Mouse (Mus musculus) stomach, postnatal 0 days (tissue): ENCODE data around the gene Eps8. TPM values are rescaled to one million over a fixed set of nuclear protein-coding genes. Genes with fewer than 3 reads are reported as not detected.

Source experiments
- ATAC-seq: fragments of 200-750 bp; cut with Nextera tagmentation; 2 replicates; pipeline ENCODE4 v1.8.0; 2017; ENCODE audit not compliant: low FRiP score, low TSS enrichment
- DNase-seq: peaks from one replicate; pipeline ENCODE4 v3.0.0-alpha.2; 2016; ENCODE audit warnings: low spot score
- H3K27ac ChIP-seq: fragments of 300-500 bp; sonication (generic); replicated peaks from 2 replicates; pipeline ENCODE4 v1.5.1; 2014; ENCODE audit warnings: mild to moderate bottlenecking, control low read depth
- H3K27me3 ChIP-seq: fragments of 300-500 bp; sonication (generic); 2 replicates; pipeline ENCODE4 v1.6.1; 2014; ENCODE audit warnings: low read length; ENCODE audit not compliant: control insufficient read depth, insufficient read depth
- H3K36me3 ChIP-seq: fragments of 300-500 bp; sonication (generic); 2 replicates; pipeline ENCODE4 v1.6.1; 2014; ENCODE audit warnings: low read length, mixed read lengths; ENCODE audit not compliant: control insufficient read depth, insufficient read depth
- H3K4me1 ChIP-seq: fragments of 300-500 bp; sonication (generic); replicated peaks from 2 replicates; pipeline ENCODE4 v1.6.1; 2014; ENCODE audit warnings: antibody characterized with exemption; ENCODE audit not compliant: control insufficient read depth, insufficient read depth
- H3K4me2 ChIP-seq: fragments of 300-500 bp; sonication (generic); replicated peaks from 2 replicates; pipeline ENCODE4 v1.6.1; 2014; ENCODE audit warnings: low read depth, mild to moderate bottlenecking, control low read depth, moderate library complexity
- H3K4me3 ChIP-seq: fragments of 300-500 bp; sonication (generic); 2 replicates; pipeline ENCODE4 v1.5.1; 2014; ENCODE audit warnings: low read depth, low read length, control low read depth
- H3K9ac ChIP-seq: fragments of 300-500 bp; sonication (generic); 2 replicates; pipeline ENCODE4 v1.6.1; 2014; ENCODE audit warnings: mild to moderate bottlenecking, low read length, control low read depth, mixed read lengths
- H3K9me3 ChIP-seq: fragments of 300-500 bp; sonication (generic); 2 replicates; pipeline ENCODE4 v1.6.1; 2016; ENCODE audit warnings: low read length; ENCODE audit not compliant: control insufficient read depth
- CTCF ChIP-seq: IDR thresholded peaks from 2 replicates; pipeline ENCODE4 v1.5.1; 2016; ENCODE audit warnings: antibody characterized with exemption, low read depth, mild to moderate bottlenecking, moderate library complexity
- EP300 ChIP-seq: optimal IDR thresholded peaks from 2 replicates; pipeline ENCODE3; 2016; ENCODE audit warnings: antibody characterized with exemption
- WGBS: fragments of 180-500 bp; shearing (Covaris S2); extraction: QIAGEN DNeasy Blood & Tissue Kit; methylation state at CpG from one replicate; pipeline ENCODE4 v1.1.7; 2014; 5-methylcytosine and 5-hydroxymethylcytosine counted together
- polyA plus RNA-seq: library from polyadenylated mRNA; unstranded; fragments of >200 nt; fragmentation: Nextera tagmentation; extraction: Ambion mirVana; gene quantifications from 2 replicates; pipeline ENCODE4 v1.2.1, GENCODE M21; 2015

Eps8 gene
- polyA plus RNA-seq, 1 experiment from 2014 or later: 23.1 TPM

DNA sequence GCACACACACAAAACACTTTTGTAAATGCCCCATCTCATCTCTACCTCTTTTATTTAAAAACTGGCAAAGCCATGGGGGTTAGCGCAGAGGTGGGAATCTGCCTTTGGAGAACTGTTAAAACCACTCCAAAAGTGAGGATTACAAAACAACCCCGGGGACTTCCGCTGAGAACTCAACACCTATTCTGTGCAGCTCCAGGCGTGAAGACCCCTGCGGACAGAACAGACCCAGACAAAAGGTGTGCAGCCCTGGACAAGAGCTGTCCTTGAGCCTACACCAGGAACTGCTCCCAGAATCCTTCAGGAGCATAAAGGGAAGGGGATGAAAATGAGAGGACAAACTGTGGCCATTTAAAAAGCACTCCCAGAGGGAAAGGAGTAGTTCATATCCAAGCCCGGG lies 159.4 kb downstream of the Eps8 start:
- Histone ChIP-seq H3K4me3 (no peak overlapping the region), H3K9me3 (no peaks in the 10 kb centered on the region), H3K9ac (no peak overlapping the region), H3K4me2 (no peak overlapping the region), H3K27ac (no peak overlapping the region), H3K27me3 (no peaks in the 10 kb centered on the region), H3K36me3 (no peaks in the 10 kb centered on the region), H3K4me1 (no peaks in the 10 kb centered on the region)
- DNase-seq (no peak), ATAC-seq (no peak)
- WGBS: 80% methylated on average over 6 of the region's 6 CpGs
- TF ChIP-seq EP300 (no peak), CTCF (no peak)

GRCm38 (mm10) chr6:137494801-137495200 lies 159.9 kb downstream of the Eps8 start:
- no peak overlapping the region for H3K9ac ChIP-seq
- no peaks in the 10 kb centered on the region for H3K27me3 ChIP-seq
- TF ChIP-seq EP300 (no peak), CTCF (no peak)
- H3K36me3 ChIP-seq: no peaks in the 10 kb centered on the region
- no peaks in the 10 kb centered on the region for H3K9me3 ChIP-seq
- WGBS: 78% methylated on average over 1 of the region's 1 CpGs
- H3K4me3 ChIP-seq: no peak overlapping the region
- no peaks in the 10 kb centered on the region for H3K4me1 ChIP-seq
- no peak overlapping the region for H3K27ac ChIP-seq
- no peak for DNase-seq
- no peak for ATAC-seq
- no peak overlapping the region for H3K4me2 ChIP-seq

DNA sequence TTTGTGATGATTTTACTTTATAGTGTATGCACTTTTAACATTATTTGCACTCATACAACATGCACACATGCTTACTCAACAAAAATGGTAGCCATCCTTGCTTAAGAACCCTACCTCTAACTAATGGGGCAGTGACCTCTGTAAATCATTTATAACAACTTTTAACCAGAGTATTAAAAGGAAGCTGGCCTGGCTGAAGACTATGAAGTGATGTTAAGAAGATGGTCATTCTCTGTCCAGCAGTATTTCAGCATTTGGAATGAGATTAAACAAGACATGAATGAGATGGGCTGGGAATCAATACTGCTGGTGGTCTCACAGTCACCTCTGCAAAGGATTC lies 160.6 kb downstream of the Eps8 start:
- ATAC-seq: no peak
- Histone ChIP-seq H3K27me3 (no peaks in the 10 kb centered on the region), H3K4me2 (no peak overlapping the region), H3K4me3 (no peak overlapping the region), H3K9me3 (no peaks in the 10 kb centered on the region), H3K27ac (no peak overlapping the region), H3K36me3 (no peaks in the 10 kb centered on the region), H3K9ac (no peak overlapping the region), H3K4me1 (no peaks in the 10 kb centered on the region)
- no peak for TF ChIP-seq EP300
- no peak for TF ChIP-seq CTCF
- no peak for DNase-seq

DNA sequence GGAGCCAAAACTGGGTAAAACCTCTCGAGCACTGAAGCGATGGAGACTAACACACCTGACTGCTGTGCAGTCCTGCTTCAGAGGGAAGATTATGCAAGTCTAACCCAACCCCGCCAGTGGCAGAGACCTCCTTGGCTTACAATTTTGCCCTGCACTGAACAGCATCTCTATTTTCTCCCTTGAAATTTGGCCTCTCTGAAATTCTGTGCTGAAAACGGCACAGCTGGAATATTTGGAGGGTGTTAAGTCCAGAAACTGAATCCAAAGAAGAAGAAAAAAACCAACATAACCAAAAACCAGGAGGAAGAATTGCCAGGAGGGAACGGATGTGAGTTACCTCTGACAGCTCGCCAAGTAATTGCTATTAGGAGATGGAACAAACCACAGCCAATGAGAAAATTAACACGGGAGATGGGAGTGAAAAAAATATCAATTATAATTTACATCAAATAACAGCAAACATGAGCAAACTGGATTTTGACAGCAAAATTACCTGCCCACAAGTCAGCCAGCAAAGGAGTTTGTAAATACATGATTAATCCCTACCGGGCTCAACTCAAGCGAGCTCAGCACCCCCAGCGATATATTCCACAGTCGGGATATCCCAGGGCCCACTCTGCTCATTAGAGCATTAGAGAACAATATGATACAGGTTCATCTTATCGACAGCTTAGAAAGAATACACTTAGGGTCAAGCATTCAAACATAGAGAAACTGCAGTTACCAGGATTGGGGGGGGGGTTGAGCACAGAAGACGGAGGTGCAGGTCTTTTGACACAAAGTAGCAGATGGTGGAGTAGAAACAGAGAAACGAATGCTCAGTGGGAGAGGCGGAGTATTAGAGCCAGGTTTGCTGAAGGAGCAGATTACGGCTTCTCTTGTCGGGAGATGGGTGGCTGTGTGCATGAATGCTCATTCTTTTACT lies 161.2 kb downstream of the Eps8 start:
- Histone ChIP-seq H3K27ac (no peak overlapping the region), H3K36me3 (no peaks in the 10 kb centered on the region), H3K27me3 (no peaks in the 10 kb centered on the region), H3K4me2 (no peak overlapping the region), H3K9me3 (no peaks in the 10 kb centered on the region), H3K9ac (no peak overlapping the region), H3K4me1 (no peaks in the 10 kb centered on the region), H3K4me3 (no peak overlapping the region)
- ATAC-seq: no peak
- WGBS: 78% methylated on average over 17 of the region's 17 CpGs
- DNase-seq: no peak
- TF ChIP-seq CTCF (no peak), EP300 (no peak)

- Histone ChIP-seq H3K4me1 (no peaks in the 10 kb centered on the region), H3K27me3 (no peaks in the 10 kb centered on the region), H3K27ac (no peak overlapping the region), H3K9me3 (no peaks in the 10 kb centered on the region), H3K4me2 (no peak overlapping the region), H3K36me3 (no peaks in the 10 kb centered on the region), H3K4me3 (no peak overlapping the region), H3K9ac (no peak overlapping the region)
- WGBS: 84% methylated on average over 4 of the region's 4 CpGs
- TF ChIP-seq EP300: no peak
- TF ChIP-seq CTCF: no peak
- DNase-seq (no peak), ATAC-seq (peak; percentile 70)
These were observed 162.1 kb downstream of the Eps8 start for GRCm38 (mm10) chr6:137492582-137492981.

- no peak for DNase-seq
- Histone ChIP-seq H3K27me3 (no peaks in the 10 kb centered on the region), H3K4me3 (no peak overlapping the region), H3K27ac (no peak overlapping the region), H3K9ac (no peak overlapping the region), H3K36me3 (no peaks in the 10 kb centered on the region), H3K9me3 (no peaks in the 10 kb centered on the region), H3K4me1 (no peaks in the 10 kb centered on the region), H3K4me2 (no peak overlapping the region)
- no peak for TF ChIP-seq CTCF
- TF ChIP-seq EP300: no peak
- WGBS: 55% methylated on average over 2 of the region's 2 CpGs
- no peak for ATAC-seq
These were observed 163.0 kb downstream of the Eps8 start for GRCm38 (mm10) chr6:137491659-137492058.
